Mouse (Mus musculus) heart, postnatal 0 days (tissue): ENCODE measurements around the gene Gm28635.

ENCODE experiments used
- CTCF ChIP-seq: IDR thresholded peaks from 2 replicates; pipeline ENCODE4 v1.5.1; 2016; ENCODE audit warnings: antibody characterized with exemption, control low read depth, low read depth
- EP300 ChIP-seq: IDR thresholded peaks from 2 replicates; pipeline ENCODE4 v1.6.1; 2016; ENCODE audit warnings: antibody characterized with exemption, low read depth

GRCm38 (mm10) chr2:84634006-84634405, 43.8 kb downstream of the Gm28635 start:
- TF ChIP-seq EP300: no peak
- TF ChIP-seq CTCF: no peak
